Mouse (Mus musculus) cerebellum, postnatal 36 days (tissue): ENCODE results near the gene Akap8.

Experiments
- DNase-seq, 2 experiments: peaks; one replicate each; pipeline ENCODE4 v3.0.0; 2021 to 2022; ENCODE audit warnings: mixed read lengths in 2 of 2

Akap8 gene

GRCm38 (mm10) chr17:32320597-32321389, at the start of gene Akap8:
Akap8 (minus strand) TSS chr17:32321238.
- peak; percentile 97 to 98 for DNase-seq

DNA sequence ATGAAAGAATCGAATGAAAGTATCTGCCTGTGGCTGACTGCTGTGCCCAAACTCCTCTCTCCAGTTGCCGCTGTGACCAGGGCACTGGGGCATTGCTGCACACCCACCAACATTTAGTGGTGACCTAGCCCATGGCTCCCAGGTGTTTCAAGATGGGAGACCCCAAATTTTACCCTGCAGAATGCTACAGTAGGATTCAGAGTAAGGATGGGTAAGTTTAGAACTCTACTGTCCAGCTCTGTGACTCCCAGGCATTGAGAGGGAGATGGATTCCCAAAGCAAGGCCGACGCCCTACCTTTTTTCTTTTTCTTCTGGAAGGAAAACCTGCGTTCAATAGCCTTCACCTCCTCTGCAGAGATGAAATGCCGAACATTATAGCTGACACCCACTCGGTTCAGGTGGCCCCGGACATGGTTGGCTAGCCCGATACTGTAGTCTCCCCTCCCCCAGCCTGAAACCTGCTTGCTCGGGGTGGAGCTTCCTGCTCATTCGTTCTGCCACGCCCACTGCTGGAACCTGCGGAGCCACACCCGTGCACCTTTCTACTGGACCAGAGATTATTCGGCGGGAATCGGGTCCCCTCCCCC, 48.0 kb upstream of the Akap8 start:
- no peak for DNase-seq

DNA sequence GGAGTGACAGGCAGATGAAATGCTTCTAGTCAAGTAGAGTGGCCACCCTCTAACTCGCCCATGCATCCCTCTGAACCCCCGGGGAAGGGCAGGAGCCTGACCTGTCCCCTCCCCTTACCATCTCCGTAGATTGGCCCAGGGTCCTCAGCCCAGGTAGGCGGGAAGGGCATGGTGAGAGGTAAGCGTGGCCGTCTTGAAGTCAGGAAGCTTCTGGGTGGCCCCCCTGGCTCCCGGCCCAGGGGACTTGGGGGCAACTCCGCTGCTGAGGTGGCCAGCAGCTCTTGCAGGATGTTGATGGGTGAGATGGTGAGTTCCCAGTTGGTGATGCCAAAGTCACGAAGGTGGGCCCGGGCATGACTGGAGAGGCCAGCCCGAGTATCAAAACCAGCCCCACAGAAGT, 46.7 kb upstream of the Akap8 start:
- DNase-seq: no peak

DNA sequence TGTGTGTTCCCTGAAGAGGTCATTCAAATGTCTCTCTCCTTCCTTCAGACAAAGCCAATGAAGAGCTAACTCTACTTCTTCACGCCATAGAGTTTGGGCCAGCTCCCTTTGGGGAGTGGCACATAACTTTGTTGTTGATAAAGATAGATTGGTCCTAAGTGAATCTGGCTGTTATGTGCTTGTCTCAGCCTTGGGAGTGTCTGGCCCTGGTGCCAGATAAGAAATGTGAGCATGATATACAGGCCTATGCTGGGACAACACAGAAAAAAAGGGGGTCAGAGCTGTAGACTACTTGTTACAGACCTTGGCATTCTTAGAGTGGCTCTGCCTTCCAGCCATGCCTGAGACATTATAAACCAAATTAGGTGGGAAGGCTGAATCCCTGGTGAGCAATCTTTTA, 44.3 kb upstream of the Akap8 start:
- no peak for DNase-seq

DNA sequence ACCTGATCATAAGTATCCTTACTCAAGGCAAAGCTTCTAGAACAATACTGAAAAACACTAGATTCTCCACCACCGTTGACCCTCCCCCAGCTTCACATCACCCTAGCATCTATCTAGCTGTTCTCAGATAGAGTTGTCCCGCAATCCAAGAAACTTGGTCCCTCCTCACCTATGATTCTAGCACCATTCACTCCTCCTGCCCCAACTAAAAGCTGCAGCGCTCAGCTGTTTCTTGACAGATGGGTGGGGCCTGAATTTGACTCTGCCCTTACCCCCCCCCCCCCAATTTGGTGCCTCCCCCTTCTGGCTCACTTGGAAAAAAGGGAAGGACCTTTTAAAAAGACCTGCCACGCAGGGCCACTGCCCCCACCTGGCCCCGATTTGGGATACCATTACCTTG, 43.8 kb upstream of the Akap8 start:
- no peak for DNase-seq

- peak; percentile 84 to 90 for DNase-seq
These were observed 43.3 kb upstream of the Akap8 start for GRCm38 (mm10) chr17:32364331-32364730.

DNA sequence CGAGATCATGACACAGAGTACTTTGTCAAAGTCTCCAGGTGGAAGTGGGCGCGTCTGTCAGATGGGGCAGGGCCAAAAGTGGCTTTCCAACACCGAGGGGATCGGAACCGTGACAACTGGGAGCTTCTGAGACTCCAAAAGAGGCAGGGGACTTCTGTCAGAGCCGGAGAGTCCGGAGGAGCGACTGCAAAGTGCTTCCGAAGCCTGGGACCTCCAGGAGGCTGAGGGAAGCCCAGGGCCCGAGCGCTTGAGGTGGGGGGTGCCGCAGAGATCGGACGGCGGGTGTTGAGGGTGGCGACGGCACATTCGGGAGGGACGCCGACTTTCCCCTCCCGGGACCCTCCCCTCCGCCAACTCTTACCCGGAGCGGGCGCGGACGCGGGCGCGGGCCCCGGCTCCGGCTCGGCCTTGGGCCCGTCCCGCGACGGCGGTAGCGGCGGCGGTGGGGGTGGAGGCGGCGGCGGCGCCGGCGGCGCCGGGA, 42.8 kb upstream of the Akap8 start:
- DNase-seq: peak in 1 of 2 experiments; percentile 23

DNA sequence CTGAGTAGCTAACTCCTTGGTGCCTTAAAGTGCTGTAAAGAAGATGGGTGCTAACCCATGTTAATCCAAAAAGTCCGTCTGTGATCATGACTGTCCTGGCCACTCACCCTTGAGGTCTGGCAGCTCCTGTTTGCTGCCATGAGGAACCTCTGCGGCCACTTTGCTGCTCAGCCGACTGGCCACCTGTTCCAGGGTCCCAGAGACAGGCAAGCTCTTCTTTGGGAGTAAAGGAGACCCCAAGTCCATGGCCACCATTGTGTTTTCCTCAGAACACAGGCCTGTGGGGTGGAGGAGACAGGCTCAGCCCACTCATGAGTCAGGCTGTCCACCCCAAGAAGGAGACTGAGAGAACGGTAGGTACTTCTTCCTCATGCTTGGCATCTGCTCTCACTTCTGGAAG, 41.6 kb upstream of the Akap8 start:
- no peak for DNase-seq

- DNase-seq: no peak
These were observed 38.9 kb upstream of the Akap8 start for GRCm38 (mm10) chr17:32359928-32360327.

- DNase-seq: no peak
These were observed 37.9 kb upstream of the Akap8 start for GRCm38 (mm10) chr17:32358943-32359340.

GRCm38 (mm10) chr17:32358192-32358942, 37.3 kb upstream of the Akap8 start:
- no peak for DNase-seq

DNA sequence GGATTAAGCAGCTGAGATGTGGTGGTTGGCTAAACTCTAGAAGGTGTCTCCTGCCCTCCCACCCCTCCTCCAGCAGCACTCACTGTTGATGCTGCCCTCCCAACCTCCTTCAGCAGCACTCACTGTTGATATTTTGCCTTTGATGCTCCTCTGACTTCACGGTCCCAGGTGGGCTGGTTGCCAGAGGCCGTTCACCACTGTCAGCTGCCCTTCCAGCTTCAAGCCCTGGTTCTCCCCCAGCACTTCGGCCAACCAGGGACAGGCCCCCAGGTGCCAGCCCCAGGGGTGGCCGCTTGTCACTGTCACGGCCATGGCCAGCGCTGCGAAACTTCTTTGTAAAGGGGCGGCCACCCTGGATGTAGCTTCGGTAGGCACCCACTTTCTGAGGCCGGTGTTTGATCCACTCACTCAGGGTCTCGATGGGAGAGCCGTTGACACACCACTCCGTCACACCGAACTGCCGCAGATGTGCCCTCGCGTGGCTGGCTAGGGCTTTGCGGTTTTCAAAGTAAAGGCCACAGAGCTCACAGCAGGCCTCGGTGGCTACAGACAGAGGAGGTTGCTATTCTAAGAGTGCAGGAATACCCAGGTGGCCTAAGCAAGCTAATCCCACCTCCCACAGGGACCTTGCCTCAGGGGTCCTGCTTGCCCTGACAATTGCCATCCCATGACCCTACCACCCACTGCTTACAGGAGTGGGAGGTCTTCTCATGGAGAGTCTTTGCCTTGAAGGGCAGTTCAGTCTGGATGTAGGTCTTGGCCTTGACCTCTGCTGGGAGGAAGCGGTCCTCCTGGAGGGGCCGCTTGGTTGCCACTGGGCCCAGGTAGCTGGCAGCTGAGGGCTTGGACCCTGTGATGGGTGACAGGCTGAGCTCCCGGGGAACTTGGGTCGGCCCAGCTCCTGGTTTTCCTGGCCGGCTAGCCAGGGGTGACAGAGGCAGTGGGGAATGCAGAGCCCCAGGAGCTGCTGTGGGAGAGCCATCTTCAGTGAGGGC, 36.0 kb upstream of the Akap8 start:
- DNase-seq: no peak

DNA sequence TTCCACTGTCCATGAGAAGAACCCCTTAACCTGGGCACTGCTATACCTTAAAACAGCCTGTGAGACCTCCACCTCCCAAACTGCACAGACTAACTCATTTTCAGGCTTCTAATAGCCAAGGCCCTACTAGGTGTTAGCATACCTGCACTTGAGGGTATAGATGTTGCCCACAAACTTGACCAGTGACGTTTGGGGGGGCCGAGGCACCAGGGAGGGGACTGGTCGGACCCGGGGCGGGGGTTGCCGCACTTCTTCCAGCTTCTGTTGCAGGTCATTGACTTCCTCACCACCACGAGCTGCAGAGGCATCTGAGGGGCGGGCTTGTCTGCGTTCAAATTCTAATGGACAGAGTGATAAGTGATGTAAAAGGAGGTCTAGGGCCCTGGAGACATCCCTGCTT, 35.2 kb upstream of the Akap8 start:
- DNase-seq: no peak

DNA sequence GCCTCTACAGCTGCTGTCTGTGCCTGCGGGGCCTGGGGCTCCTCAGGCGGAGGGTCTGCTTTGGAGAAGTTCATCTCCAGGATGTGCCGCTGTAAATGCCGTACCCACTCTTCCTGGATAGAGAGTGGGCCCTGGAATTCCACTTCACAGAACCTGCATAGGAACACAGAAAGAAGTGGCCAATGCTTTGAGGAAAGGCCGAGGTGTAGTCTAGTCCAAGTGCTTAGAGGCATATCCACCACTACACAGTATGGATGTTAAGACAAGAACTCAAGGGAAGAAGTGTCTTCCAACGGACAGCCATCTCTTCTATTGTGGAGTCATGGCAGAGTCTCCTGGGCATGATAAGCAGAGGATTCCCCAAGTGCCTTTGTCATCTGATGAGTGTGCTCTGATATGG, 34.0 kb upstream of the Akap8 start:
- DNase-seq: no peak

- DNase-seq: no peak
These were observed 33.2 kb upstream of the Akap8 start for GRCm38 (mm10) chr17:32354211-32354610.

GRCm38 (mm10) chr17:32353696-32354095, 32.7 kb upstream of the Akap8 start:
- peak; percentile 66 to 67 for DNase-seq

DNA sequence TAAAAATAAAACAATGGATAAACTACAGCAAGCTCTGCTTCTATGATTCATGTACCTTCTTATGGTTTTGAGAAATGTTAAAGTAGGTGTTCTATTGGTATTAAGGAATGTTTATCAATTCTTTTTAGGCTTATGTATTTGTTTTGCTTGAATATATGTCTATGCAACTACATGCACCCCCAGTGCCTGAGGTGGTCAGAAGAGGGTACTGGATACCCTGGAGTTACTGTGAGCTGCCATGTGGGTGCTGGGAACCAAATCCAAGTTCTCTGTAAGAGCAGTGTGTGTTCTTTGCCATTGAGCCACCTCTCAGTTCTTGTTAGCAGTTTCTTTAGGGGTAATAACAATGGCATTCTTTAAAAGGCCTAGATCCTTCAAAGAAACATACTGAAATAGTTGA, 30.7 kb upstream of the Akap8 start:
- no peak for DNase-seq

DNA sequence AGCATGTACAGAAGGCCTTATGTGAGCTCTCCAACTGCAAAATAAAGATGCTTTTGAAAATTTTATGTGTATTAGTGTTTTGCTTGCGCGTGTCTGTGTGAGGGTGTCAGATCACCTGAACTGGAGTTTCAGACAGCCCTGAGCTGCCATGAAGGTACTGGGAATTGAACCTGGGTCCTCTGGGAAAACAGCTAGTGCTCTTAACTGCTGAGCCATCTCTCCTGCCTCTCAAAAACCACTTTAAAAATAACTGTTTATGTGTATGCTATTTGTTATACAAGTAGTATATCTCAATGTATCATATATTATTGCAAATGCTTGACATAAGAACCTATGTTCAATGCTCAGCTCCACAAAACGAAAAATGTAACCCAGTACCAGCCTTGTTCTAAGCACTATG, 30.2 kb upstream of the Akap8 start:
- no peak for DNase-seq

DNA sequence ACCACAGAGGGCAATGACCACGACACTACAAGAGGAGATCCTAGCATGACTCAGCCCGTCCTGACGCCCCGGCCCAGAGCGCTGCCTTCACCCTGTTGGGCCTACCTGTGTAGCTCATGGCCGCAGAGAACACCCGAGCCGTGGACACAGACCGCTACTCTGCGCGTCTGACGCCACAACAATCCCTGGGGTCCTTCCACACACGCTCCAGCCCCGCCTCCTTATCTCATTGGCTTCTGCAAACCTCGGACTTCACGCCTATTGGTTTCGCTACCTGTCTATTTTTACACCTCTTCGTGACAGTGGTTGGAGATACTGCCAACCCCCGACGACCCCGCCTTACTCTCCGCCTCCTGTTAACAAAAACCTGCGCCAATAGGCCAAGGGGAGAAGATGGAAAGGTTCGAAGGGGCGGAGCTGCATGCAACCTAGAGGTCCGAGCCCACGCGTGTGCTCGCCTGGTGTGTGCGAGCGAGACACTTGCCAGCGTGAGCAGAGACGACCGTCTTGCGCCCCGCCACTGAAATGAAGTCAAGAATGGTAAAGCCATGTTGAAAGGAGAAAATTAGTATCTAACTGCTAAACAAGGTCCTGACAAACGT, 29.4 kb upstream of the Akap8 start, which contains the start of gene Akap8l:
Akap8l (minus strand) TSS at position 226 of the 602 bp plus-strand sequence.
- peak; percentile 95 to 98 for DNase-seq

DNA sequence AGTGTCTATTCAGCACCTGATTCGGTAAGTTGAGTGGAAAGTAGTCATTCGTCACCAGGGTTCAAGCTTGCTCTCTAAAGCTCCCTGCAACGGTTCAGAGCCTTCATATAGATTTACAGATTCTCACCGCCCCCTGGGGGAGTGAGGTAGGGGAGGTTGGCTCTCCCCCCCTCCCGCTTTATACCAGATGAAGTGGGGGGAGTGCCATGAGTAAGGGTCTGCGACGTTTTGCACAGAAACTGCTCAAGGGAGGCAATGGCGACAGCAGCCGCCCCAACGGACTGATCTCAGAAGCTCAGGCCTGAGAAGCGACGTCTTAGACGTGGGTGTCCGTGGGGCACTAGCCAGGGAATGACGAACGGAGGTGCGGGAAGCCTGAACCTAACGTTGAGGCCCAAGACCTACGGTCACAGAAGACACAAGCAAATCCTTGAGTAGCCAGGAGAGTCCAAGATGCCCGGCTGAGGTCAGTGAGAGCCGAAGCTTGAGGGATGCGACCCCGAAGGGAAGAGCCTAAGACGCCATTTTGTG, 28.9 kb upstream of the Akap8 start:
- DNase-seq: no peak

DNA sequence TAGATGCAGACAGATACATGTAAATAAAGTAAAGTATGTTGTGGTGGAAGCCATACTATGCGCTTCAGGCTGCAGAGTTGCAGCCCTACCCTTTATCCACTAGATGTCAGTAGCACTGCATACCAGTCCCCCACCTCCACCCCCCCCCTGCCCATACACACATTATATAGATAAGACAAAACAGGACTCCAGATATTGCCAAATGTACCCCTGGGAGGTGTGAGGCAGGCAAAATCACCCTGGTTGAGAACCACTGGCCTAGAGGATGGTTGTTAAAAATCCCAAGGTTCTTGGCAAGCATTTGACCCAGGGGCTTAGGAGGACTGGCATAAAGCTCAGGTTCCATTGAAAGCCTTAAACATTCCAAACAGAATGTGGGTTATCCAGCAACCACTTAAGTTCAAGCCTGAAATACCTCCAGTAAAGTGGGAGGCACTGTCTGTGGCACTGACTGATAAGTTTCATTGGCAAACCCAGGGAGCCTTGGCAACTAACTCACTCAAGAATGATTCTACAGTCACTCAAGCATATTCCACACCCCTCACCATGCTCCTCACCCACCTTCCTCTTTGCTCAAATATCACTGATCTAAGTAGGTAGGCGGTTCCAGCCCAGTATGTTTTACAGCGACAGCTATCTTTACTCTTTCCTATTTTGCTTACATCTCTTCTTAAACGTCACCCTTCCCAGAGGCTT, 28.1 kb upstream of the Akap8 start:
- peak; percentile 34 to 50 for DNase-seq
